Mouse (Mus musculus) stomach, embryonic 14.5 days (tissue): ENCODE data around the gene Tns3. TPM values are rescaled to one million over a fixed set of nuclear protein-coding genes. Genes with fewer than 3 reads are reported as not detected.
A peak's percentile ranks its signal among the peaks of the same experiment; 100 is the strongest.

ENCODE experiments used
- ATAC-seq: fragments of 200-750 bp; cut with Nextera tagmentation; 2 replicates; pipeline ENCODE4 v1.8.0; 2017; ENCODE audit warnings: low read depth, moderate TSS enrichment; ENCODE audit not compliant: insufficient number of reproducible peaks, insufficient read depth, low FRiP score
- H3K27ac ChIP-seq: fragments of 300-500 bp; sonication (generic); 2 replicates; pipeline ENCODE4 v1.5.1; 2014; ENCODE audit warnings: mild to moderate bottlenecking, low read length, moderate library complexity, mixed read lengths
- H3K27me3 ChIP-seq: fragments of 300-500 bp; sonication (generic); 2 replicates; pipeline ENCODE4 v1.6.1; 2014; ENCODE audit warnings: low read length, control low read depth, mixed read lengths; ENCODE audit not compliant: control insufficient read depth, insufficient read depth
- H3K36me3 ChIP-seq: fragments of 300-500 bp; sonication (generic); 2 replicates; pipeline ENCODE4 v1.6.1; 2014; ENCODE audit warnings: mild to moderate bottlenecking, control low read depth, low read length, moderate library complexity, mixed read lengths; ENCODE audit not compliant: control insufficient read depth, insufficient read depth
- H3K4me1 ChIP-seq: fragments of 300-500 bp; sonication (generic); 2 replicates; pipeline ENCODE4 v1.6.1; 2014; ENCODE audit warnings: low read length, control low read depth, mixed read lengths; ENCODE audit not compliant: control insufficient read depth, insufficient read depth
- H3K4me2 ChIP-seq: fragments of 300-500 bp; sonication (generic); replicated peaks from 2 replicates; pipeline ENCODE4 v1.6.1; 2014; ENCODE audit warnings: low read depth, low read length, control low read depth
- H3K4me3 ChIP-seq: fragments of 300-500 bp; sonication (generic); 2 replicates; pipeline ENCODE4 v1.5.1; 2014; ENCODE audit warnings: low read depth, low read length, control low read depth
- H3K9ac ChIP-seq: fragments of 300-500 bp; sonication (generic); replicated peaks from 2 replicates; pipeline ENCODE4 v1.6.1; 2014; ENCODE audit warnings: low read depth, mild to moderate bottlenecking, control low read depth, low read length, moderate library complexity, mixed read lengths
- H3K9me3 ChIP-seq: fragments of 300-500 bp; sonication (generic); 2 replicates; pipeline ENCODE4 v1.6.1; 2016; ENCODE audit warnings: low read depth, low read length, control low read depth; ENCODE audit not compliant: control insufficient read depth
- WGBS: fragments of 180-500 bp; shearing (Covaris S2); extraction: QIAGEN DNeasy Blood & Tissue Kit; methylation state at CpG from one replicate; pipeline ENCODE4 v1.1.7; 2014; 5-methylcytosine and 5-hydroxymethylcytosine counted together
- polyA plus RNA-seq: library from polyadenylated mRNA; unstranded; fragments of >200 nt; fragmentation: Nextera tagmentation; extraction: Ambion mirVana; gene quantifications from 2 replicates; pipeline ENCODE4 v1.2.1, GENCODE M21; 2014

The Tns3 gene
- polyA plus RNA-seq = 29.7 and 31.2 TPM in 2 replicates

DNA sequence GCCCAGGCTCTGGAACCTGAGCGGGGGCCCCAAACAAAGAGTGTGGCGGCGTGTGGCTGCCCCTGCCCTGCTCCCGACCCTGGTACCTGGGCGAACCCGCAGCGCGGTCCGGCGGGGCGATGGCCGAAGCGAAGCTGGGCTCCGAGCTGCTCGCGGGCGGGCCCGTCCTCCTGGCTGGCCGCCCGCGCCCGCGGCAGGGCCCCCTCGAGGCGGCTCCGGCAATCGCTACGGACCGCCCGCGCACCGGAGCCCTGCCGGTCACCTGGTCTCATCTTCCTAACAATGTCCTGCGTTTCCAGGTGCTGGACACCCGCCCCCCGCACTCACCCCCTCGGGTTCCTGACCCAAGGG lies at the start of gene Tns3:
TSS of gene Tns3 (minus strand) at position 143 of the 351 bp plus-strand sequence.
- peak within 1 kb of the TSS; percentile 68 for H3K4me3 ChIP-seq
- no peaks in the 10 kb centered on the region for H3K27me3 ChIP-seq
- under 1% methylated on average over 37 of the region's 37 CpGs for WGBS
- H3K36me3 ChIP-seq = peaks cover 8% of the 10 kb centered on the region
- H3K27ac ChIP-seq = peak within 1 kb of the TSS; percentile 94
- no peaks in the 10 kb centered on the region for H3K9me3 ChIP-seq
- H3K4me1 ChIP-seq = peaks cover 29% of the 10 kb centered on the region
- peak within 1 kb of the TSS; percentile 97 for H3K9ac ChIP-seq
- peak; percentile 66 for ATAC-seq
- H3K4me2 ChIP-seq = peak within 1 kb of the TSS; percentile 74

DNA sequence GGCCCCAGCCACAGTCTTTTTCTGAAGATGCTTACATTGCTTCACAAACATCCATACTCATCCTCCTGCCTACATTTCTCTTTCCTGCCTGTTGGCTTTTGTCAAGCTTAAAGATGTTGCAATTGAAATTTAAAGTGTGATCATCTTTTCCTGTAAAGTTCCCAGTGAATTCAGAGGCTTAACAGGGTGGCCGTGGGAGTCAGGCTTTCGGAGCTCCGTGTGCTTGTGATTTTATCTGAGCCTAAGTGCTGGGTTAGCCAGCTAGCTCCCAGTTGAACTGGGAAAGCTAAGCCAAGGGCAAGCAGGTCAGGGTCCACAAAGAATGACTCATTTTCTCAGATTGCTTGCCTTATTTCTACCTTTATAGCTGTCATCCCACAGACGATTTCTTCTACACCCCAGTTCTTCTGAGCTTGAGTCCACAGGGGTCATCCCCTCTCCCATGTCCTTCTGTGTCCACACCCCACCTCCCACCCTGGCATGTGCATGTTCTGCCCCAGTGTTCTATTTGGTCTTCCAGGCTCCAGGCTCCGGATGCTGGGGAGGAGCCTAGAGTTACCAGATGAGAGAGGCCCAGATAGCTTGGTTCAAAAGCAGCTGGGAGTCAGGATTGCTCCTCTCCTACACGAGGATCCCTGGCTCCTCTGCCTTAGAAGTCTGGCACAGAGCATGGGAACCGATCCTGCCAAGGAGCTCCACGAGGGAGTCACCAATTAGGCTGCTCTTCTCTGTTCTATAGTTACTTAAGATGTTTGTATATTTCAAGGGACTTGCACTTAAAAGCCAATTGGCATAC lies 42.1 kb upstream of the Tns3 start:
- no peak overlapping the region for H3K4me2 ChIP-seq
- no peaks in the 10 kb centered on the region for H3K9me3 ChIP-seq
- H3K4me3 ChIP-seq = no peak overlapping the region
- H3K27me3 ChIP-seq = no peaks in the 10 kb centered on the region
- ATAC-seq = peak; percentile 57; the same call in 1 of the 2 replicates
- H3K27ac ChIP-seq = no peak overlapping the region
- peaks cover 6% of the 10 kb centered on the region; the same call in 1 of the 2 replicates for H3K4me1 ChIP-seq
- 46% methylated on average over 8 of the region's 8 CpGs for WGBS
- no peaks in the 10 kb centered on the region for H3K36me3 ChIP-seq
- H3K9ac ChIP-seq = no peak overlapping the region

DNA sequence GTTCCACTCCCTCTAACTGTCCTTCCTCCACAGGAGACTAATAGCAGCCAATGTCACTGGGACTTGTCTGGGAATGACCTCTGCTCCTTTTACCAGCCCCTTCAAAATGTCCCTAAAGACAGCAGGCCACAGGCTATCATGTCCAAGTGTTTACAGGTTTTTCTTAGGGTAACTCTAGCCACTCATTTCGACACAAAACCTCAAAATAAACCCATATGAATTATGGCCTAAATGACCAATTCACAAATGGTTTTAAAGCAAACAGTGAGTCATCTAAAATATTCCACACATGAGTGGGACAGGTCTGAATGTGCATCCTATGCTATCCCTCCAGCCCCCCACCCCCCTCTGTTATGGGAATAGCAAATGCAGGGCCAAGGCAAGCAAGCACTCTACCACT lies 40.8 kb upstream of the Tns3 start:
- 63% methylated on average over 1 of the region's 1 CpGs for WGBS
- Histone ChIP-seq H3K9me3 (no peaks in the 10 kb centered on the region), H3K4me3 (no peak overlapping the region), H3K9ac (no peak overlapping the region), H3K27me3 (no peaks in the 10 kb centered on the region), H3K27ac (no peak overlapping the region), H3K36me3 (no peaks in the 10 kb centered on the region), H3K4me1 (peaks cover 9% of the 10 kb centered on the region; the same call in 1 of the 2 replicates), H3K4me2 (no peak overlapping the region)
- ATAC-seq = no peak

DNA sequence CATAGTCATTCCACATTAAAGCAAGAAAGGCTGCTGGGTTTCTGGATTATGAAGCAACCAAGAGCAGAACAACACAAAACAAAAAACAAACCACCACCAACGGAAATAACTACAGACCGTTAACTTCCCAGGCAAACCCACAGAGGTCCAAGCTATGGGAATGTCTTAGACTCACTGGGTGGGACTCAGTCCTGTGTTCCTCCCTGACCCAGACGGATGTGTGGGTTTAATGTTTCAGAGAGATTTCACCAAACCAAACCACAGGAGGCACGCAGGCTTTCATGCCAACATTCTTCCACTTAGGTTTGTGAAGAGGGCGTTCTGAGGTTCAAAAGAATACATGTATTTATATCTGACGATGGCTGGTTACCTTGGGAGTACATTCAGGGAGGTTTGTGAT lies 39.5 kb upstream of the Tns3 start:
- Histone ChIP-seq H3K4me3 (no peak overlapping the region), H3K9me3 (no peaks in the 10 kb centered on the region), H3K4me1 (peaks cover 9% of the 10 kb centered on the region; the same call in 1 of the 2 replicates), H3K27ac (no peak overlapping the region), H3K4me2 (no peak overlapping the region), H3K9ac (no peak overlapping the region), H3K36me3 (no peaks in the 10 kb centered on the region), H3K27me3 (no peaks in the 10 kb centered on the region)
- ATAC-seq = no peak
- 76% methylated on average over 6 of the region's 6 CpGs for WGBS

DNA sequence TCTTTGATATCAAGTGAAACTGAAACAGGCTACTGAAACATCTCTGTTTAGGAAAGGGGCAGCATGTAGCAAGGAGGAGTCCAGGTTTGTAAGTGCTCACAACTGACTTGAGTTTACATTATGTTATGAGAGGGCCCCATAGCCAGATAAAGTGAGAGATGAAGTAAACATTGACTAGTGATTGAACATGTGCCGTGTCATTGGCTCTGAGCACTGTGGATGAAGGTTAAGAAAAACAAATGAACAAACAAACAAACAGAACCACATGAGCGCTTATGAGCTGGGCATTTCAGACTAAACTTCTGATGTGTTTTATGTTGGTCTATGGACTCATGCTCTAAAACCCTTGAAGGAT lies 38.2 kb upstream of the Tns3 start:
- Histone ChIP-seq H3K4me2 (no peak overlapping the region), H3K36me3 (no peaks in the 10 kb centered on the region), H3K4me3 (no peak overlapping the region), H3K9ac (no peak overlapping the region), H3K27ac (no peak overlapping the region), H3K9me3 (no peaks in the 10 kb centered on the region), H3K27me3 (no peaks in the 10 kb centered on the region), H3K4me1 (peaks cover 9% of the 10 kb centered on the region; the same call in 1 of the 2 replicates)
- WGBS = 63% methylated on average over 2 of the region's 2 CpGs
- no peak for ATAC-seq

DNA sequence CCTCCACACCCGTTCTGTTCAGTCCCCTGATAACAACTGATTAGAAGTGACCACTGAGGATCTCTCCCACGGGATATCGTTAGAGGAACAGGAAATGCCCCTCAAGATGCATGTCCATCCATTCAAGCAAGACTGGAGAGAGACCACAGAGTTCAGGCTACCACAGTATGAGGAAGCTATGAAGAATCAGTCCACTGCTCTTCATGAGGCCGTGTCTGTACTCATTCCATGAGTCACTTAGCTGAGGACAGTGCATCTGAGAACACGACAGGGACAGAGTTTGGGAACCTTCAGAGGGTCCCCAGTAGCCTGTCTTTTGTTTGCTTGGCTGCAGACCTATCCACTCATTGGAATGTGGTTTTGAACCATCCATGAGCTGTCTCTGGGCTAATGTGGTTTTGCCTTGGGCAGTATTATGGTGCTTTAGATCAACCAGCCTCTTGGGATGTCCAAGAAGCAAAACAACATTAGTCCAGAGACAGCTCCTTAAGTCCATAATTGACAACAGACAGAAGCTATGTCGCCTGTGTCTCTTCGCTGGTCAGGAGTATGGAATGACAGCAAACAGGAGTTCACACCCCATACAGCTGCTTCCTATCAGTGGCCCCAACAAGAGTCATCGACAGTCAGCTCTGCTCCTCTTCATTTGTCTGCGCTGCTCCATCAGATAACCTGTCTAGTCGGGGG lies 37.7 kb upstream of the Tns3 start:
- Histone ChIP-seq H3K9ac (no peak overlapping the region), H3K9me3 (no peaks in the 10 kb centered on the region), H3K4me3 (no peak overlapping the region), H3K27me3 (no peaks in the 10 kb centered on the region), H3K27ac (peak overlapping the region; percentile 7; the same call in 1 of the 2 replicates), H3K4me2 (no peak overlapping the region), H3K4me1 (peaks cover 9% of the 10 kb centered on the region; the same call in 1 of the 2 replicates), H3K36me3 (no peaks in the 10 kb centered on the region)
- 47% methylated on average over 10 of the region's 10 CpGs for WGBS
- no peak for ATAC-seq

DNA sequence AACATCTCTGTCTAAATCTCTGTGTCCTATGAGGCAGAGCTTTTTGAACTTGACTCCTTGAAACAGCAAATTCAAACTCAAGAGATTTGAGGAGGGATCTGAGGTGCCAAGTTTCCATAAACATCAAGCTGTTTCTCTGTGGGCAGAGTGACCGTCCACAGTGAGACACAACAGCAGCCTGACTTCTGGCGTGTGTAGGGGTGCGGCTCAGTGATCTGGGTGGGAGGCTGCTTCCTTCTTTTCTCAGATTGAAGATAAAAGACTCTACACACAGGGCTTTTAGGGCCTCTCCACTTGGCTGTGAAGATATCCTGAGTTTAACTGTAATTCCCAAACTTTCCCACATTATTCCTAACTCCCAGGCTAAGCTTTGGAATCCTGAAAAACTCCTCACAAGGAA lies 37.1 kb upstream of the Tns3 start:
- Histone ChIP-seq H3K4me3 (no peak overlapping the region), H3K27ac (peak overlapping the region; percentile 7; the same call in 1 of the 2 replicates), H3K9me3 (no peaks in the 10 kb centered on the region), H3K4me1 (peaks cover 9% of the 10 kb centered on the region; the same call in 1 of the 2 replicates), H3K36me3 (no peaks in the 10 kb centered on the region), H3K9ac (no peak overlapping the region), H3K4me2 (no peak overlapping the region), H3K27me3 (no peaks in the 10 kb centered on the region)
- ATAC-seq = no peak
- 35% methylated on average over 3 of the region's 3 CpGs for WGBS

DNA sequence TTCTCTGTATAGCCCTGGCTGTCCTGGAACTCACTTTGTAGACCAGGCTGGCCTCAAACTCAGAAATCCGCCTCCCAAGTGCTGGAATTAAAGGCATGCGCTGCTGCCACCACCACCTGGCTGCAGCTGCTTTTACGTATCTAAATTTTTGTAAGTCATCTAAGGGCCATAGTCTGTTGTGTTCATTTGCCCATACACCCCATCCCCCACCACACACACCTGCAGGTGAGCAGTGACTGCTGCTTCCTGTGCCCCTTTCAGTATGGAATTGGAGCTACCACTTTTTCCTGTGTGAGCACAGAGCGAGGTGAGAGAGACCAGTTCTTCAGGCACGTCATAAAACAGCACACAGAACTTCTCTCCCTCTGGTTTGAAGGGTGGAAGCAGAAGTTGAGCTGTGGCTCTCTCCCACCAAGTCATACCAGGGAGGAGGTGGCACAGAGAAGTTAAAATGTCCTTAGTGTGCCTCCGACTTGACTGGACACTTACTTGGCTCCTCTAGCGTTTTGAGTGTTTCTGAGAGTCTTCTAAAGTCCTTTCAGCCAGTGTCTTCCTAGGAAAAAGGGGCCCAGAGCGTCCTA lies 36.4 kb upstream of the Tns3 start:
- 76% methylated on average over 8 of the region's 8 CpGs for WGBS
- Histone ChIP-seq H3K9ac (no peak overlapping the region), H3K27ac (no peak overlapping the region; the same call in 1 of the 2 replicates)

More for the DNA sequence above, 36.4 kb upstream of the Tns3 start:
- H3K27me3 ChIP-seq = no peaks in the 10 kb centered on the region
- H3K36me3 ChIP-seq = no peaks in the 10 kb centered on the region
- H3K4me2 ChIP-seq = no peak overlapping the region
- H3K4me1 ChIP-seq = peaks cover 9% of the 10 kb centered on the region; the same call in 1 of the 2 replicates
- no peak for ATAC-seq
- H3K9me3 ChIP-seq = no peaks in the 10 kb centered on the region
- H3K4me3 ChIP-seq = no peak overlapping the region
